Mouse (Mus musculus): ENCODE measurements at regions not wholly inside any gene's neighbourhood (a gene's known extent, or its start where the extent isn't known, plus 50 kb on each side); places are given as distances from the start of the nearest gene placed in this dataset.
"Not testable (repeated sequence)": the region's sequence is repeated elsewhere in the genome, so short reads cannot be mapped to it uniquely, and the experiment has no call there.

GRCm38 (mm10) chr14:89922316-89922715 is 1451.1 kb upstream of the Pcdh20 start:
- no peak for DNase-seq (ENCODE audit: low spot score in 2 of 2)

GRCm38 (mm10) chr14:89920586-89920985 is 1449.4 kb upstream of the Pcdh20 start:
- not testable (repeated sequence) for DNase-seq (ENCODE audit: low spot score in 2 of 2)

- not testable (repeated sequence) for DNase-seq (ENCODE audit: low spot score in 2 of 2)
These were observed 1427.6 kb upstream of the Pcdh20 start for GRCm38 (mm10) chr14:89898701-89899227.

- not testable (repeated sequence) for DNase-seq (ENCODE audit: low spot score in 2 of 2)
These were observed 1426.9 kb upstream of the Pcdh20 start for GRCm38 (mm10) chr14:89898135-89898534.

GRCm38 (mm10) chr14:89896891-89897290 is 1425.7 kb upstream of the Pcdh20 start:
- DNase-seq (ENCODE audit: low spot score in 2 of 2): peak in 1 of 2 experiments; percentile 10

Data from layer of hippocampus, postnatal 10 days (tissue).